Mouse (Mus musculus) brain, embryonic 14.5 days (tissue): ENCODE measurements around the gene Notch1.

Source experiments
- CTCF ChIP-seq: fragments of 200-500 bp; IDR thresholded peaks from 2 replicates; pipeline ENCODE4 v1.5.1; 2012; ENCODE audit warnings: inconsistent platforms, mild to moderate bottlenecking, moderate library complexity, borderline replicate concordance; ENCODE audit not compliant: insufficient read depth, insufficient read length; ENCODE audit errors: extremely low read depth
- POLR2A ChIP-seq: fragments of 200-500 bp; IDR thresholded peaks from 2 replicates; pipeline ENCODE4 v1.6.1; 2012; ENCODE audit warnings: mild to moderate bottlenecking, inconsistent platforms, borderline replicate concordance; ENCODE audit not compliant: poor library complexity, insufficient read depth, insufficient read length, severe bottlenecking; ENCODE audit errors: extremely low read depth

GRCm38 (mm10) chr2:26551446-26551845 is 35.0 kb upstream of the Notch1 start:
- TF ChIP-seq POLR2A (no peak), CTCF (no peak)
